Mouse (Mus musculus): ENCODE data around the gene Cnpy1. TPM values are rescaled to one million over a fixed set of nuclear protein-coding genes. Genes with fewer than 3 reads are reported as not detected.

The Cnpy1 gene
- polyA plus RNA-seq, 1 experiment from 2014 or later: 0.14 TPM

DNA sequence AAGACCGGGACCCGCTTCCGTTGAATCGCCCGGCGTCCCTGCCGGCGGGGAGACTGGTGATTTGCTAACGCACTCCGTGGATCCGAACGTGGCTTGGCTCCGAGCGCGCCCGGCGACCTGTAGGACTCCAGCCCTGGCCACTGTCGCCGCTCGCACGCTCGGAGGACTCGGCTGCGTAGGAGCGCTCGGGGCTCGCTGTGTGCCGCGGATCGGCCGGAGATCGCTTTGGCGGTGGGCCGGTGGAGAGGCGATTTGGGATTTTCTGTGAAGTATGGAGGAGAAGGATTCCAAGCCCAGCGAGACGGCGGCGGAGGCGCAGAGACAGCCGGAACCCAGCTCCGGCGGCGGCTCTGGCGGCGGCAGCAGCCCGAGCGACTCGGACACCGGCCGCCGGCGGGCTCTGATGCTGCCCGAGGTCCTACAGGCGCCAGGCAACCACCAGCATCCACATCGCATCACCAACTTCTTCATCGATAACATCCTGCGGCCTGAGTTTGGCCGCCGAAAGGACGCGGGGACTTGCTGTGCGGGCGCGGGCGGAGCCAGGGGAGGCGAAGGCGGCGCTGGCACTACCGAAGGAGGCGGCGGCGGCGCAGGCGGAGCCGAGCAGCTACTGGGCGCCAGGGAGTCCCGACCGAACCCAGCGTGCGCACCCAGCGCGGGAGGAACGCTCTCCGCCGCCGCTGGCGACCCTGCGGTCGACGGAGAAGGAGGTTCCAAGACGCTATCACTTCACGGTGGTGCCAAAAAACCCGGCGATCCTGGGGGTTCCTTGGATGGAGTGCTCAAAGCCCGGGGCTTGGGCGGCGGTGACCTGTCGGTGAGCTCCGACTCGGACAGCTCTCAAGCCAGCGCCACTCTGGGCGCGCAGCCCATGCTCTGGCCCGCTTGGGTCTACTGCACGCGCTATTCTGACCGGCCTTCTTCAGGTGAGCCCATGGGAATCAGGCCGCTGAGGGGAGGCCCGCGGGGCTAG, 79.1 kb downstream of the Cnpy1 start:
- Histone ChIP-seq H3K9me3 (ENCODE audit: control insufficient read depth, low read length) (no peaks in the 10 kb centered on the region), H3K27ac (ENCODE audit: low read depth, low read length) (no peak overlapping the region), H3K4me3 (ENCODE audit: low read length) (peak overlapping the region; percentile 42), H3K27me3 (ENCODE audit: control insufficient read depth, insufficient read depth, low read length) (peaks cover 90% of the 10 kb centered on the region), H3K4me1 (ENCODE audit: control insufficient read depth, insufficient read depth, low read length) (peaks cover 14% of the 10 kb centered on the region; the same call in 1 of the 2 replicates), H3K36me3 (ENCODE audit: control insufficient read depth, insufficient read depth, low read length) (no peaks in the 10 kb centered on the region), H3K9ac (ENCODE audit: low read depth, low read length) (peak overlapping the region; percentile 31; the same call in 1 of the 2 replicates), H3K4me2 (replicated peaks; ENCODE audit: low read depth, low read length) (peak overlapping the region; percentile 86)
- WGBS: under 1% methylated on average over 87 of the region's 111 CpGs
- peak; percentile 34; the same call in 1 of the 2 replicates for ATAC-seq (ENCODE audit: low FRiP score, low TSS enrichment)

DNA sequence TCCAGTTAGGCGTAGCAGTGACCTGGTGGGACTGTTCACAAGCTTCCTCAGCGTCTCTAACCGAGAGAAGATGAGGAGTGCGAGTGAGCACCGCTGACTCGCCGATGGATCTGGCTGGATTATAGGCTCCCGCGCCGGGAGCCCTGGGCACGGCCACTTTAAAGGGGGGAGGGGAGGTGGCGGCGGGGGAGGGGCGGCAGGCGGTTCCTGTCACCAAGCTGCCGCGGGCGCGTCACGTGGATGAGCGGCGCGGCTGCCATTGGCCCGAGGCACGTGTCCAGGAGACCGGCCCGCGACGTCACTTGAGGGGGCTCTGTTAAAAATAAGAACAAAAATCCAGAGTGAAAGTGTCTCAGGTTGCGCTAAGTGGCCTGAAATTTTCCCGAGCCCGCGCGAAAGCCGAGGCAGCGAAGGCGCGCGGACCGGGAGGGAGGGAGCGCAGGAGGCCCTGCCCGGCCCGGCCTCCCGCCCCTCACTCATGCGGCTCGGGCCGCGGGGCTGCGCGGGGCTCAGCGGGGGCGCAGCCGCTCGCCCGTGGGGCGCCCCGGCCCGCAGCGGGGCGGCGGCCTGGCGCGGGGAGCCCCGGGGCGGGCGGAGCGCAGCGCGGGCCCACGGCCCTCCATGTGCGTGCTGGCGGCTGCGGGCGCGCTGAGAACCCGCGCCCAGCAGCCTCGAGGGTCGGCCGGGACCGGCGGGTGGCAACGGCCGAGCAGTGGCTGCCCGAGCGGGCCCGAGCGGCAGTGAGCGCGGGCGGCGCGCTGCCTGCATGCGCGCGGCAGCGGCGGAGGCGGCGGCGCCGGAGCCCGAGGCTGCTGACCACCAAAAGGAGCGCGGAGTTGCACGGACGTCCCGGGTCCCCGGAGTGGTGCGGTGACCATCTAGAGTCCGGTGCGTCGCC, 80.0 kb downstream of the Cnpy1 start, which contains the start of gene En2:
Gene En2, plus strand, starts transcription at position 337 of the 898 bp plus-strand sequence.
- Histone ChIP-seq H3K36me3 (ENCODE audit: control insufficient read depth, insufficient read depth, low read length) (no peaks in the 10 kb centered on the region), H3K9ac (ENCODE audit: low read depth, low read length) (peak within 1 kb of the TSS; percentile 31; the same call in 1 of the 2 replicates), H3K4me1 (ENCODE audit: control insufficient read depth, insufficient read depth, low read length) (peaks cover 12% of the 10 kb centered on the region; the same call in 1 of the 2 replicates), H3K4me2 (replicated peaks; ENCODE audit: low read depth, low read length) (peak within 1 kb of the TSS; percentile 86), H3K27ac (ENCODE audit: low read depth, low read length) (no peak within 1 kb of the TSS), H3K9me3 (ENCODE audit: control insufficient read depth, low read length) (no peaks in the 10 kb centered on the region), H3K27me3 (ENCODE audit: control insufficient read depth, insufficient read depth, low read length) (peaks cover 92% of the 10 kb centered on the region), H3K4me3 (ENCODE audit: low read length) (peak within 1 kb of the TSS; percentile 42)
- under 1% methylated on average over 95 of the region's 113 CpGs for WGBS
- peak; percentile 39 for ATAC-seq (ENCODE audit: low FRiP score, low TSS enrichment)

DNA sequence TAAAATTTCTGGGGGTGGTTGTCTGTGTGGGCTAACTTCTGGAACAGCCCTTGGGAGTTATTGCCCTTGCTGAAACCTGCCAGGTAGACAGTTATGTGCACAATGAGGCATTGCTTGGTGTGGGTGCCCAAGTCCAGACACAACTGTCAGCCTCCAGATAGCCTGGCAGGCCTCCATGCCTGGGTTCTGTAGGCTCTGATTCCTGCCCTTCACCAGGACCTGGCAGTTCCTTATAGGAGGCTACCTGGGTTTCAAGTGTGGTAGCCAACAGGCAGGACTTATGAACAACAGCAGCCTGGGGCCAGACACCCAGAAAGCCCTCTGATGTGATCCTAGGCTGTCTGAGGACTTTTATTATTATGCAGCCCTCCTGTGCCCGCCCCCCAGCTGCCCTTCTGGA, 81.7 kb downstream of the Cnpy1 start:
- no peaks in the 10 kb centered on the region for H3K9me3 ChIP-seq (ENCODE audit: control insufficient read depth, low read length)
- peaks cover 12% of the 10 kb centered on the region; the same call in 1 of the 2 replicates for H3K4me1 ChIP-seq (ENCODE audit: control insufficient read depth, insufficient read depth, low read length)
- WGBS: 14% methylated on average over 1 of the region's 1 CpGs
- no peak overlapping the region for H3K4me2 ChIP-seq (replicated peaks; ENCODE audit: low read depth, low read length)
- H3K27me3 ChIP-seq (ENCODE audit: control insufficient read depth, insufficient read depth, low read length): peaks cover 94% of the 10 kb centered on the region
- no peak overlapping the region for H3K4me3 ChIP-seq (ENCODE audit: low read length)
- ATAC-seq (ENCODE audit: low FRiP score, low TSS enrichment): no peak
- no peak overlapping the region for H3K9ac ChIP-seq (ENCODE audit: low read depth, low read length)
- no peaks in the 10 kb centered on the region for H3K36me3 ChIP-seq (ENCODE audit: control insufficient read depth, insufficient read depth, low read length)
- H3K27ac ChIP-seq (ENCODE audit: low read depth, low read length): no peak overlapping the region

DNA sequence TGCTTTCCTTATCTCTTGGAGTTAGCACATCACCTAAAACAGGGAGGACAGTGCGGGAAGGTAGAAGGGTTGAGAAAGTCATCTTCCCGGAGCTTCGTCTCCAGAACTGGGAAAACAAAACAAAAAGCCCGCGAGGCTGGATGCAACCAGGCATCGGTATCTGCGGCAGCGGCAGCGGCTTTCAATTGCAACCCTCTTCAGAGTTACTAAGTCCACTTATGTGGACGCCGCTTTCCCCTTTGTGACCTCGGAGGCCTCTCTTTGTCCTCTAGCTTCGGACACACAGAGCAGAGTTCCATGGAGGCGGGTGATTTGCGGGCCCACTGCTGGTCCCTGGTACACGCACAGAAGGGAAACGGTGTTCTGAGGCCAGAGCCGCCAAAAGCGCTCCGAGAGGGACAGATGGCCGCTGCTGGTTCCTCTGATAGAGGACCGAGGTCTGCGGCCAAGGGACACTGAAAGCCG, 83.6 kb downstream of the Cnpy1 start:
- H3K4me3 ChIP-seq (ENCODE audit: low read length): no peak overlapping the region
- WGBS: 2% methylated on average over 24 of the region's 24 CpGs
- H3K9ac ChIP-seq (ENCODE audit: low read depth, low read length): no peak overlapping the region
- H3K9me3 ChIP-seq (ENCODE audit: control insufficient read depth, low read length): no peaks in the 10 kb centered on the region
- peaks cover 17% of the 10 kb centered on the region for H3K4me1 ChIP-seq (ENCODE audit: control insufficient read depth, insufficient read depth, low read length)
- no peak for ATAC-seq (ENCODE audit: low FRiP score, low TSS enrichment)
- no peak overlapping the region for H3K27ac ChIP-seq (ENCODE audit: low read depth, low read length)
- peaks cover 96% of the 10 kb centered on the region for H3K27me3 ChIP-seq (ENCODE audit: control insufficient read depth, insufficient read depth, low read length)
- H3K36me3 ChIP-seq (ENCODE audit: control insufficient read depth, insufficient read depth, low read length): no peaks in the 10 kb centered on the region
- H3K4me2 ChIP-seq (replicated peaks; ENCODE audit: low read depth, low read length): no peak overlapping the region

DNA sequence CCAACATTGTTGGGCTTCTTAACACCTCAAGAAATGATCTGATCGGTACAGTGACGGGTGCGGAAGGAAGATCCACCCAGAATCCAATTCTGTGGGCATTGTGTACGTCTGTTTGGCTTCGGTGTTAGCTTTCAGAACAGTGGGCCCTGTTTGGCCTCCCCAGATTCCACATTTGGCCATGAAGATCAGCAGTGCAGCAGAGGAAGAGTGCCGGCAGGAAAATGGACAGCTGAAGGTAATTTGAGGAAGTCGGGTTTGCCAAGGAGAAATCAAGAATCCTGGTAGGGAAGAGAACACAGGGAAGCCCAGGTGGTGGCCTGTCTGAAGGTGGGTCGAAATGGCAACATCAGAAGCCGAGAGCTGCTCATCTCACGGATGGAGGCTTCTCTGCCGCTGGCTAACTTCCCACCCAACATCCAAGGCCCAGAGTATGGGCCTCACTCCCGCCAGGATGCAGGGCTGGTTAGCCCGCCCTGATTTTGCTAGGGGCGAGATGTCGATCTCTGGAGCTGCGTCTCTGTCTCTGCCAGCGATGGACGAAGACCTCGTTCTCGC, 84.1 kb downstream of the Cnpy1 start:
- Histone ChIP-seq H3K27me3 (ENCODE audit: control insufficient read depth, insufficient read depth, low read length) (peaks cover 96% of the 10 kb centered on the region), H3K4me1 (ENCODE audit: control insufficient read depth, insufficient read depth, low read length) (peaks cover 13% of the 10 kb centered on the region), H3K36me3 (ENCODE audit: control insufficient read depth, insufficient read depth, low read length) (no peaks in the 10 kb centered on the region), H3K4me2 (replicated peaks; ENCODE audit: low read depth, low read length) (no peak overlapping the region), H3K27ac (ENCODE audit: low read depth, low read length) (no peak overlapping the region), H3K4me3 (ENCODE audit: low read length) (no peak overlapping the region), H3K9me3 (ENCODE audit: control insufficient read depth, low read length) (no peaks in the 10 kb centered on the region), H3K9ac (ENCODE audit: low read depth, low read length) (no peak overlapping the region)
- 5% methylated on average over 20 of the region's 20 CpGs for WGBS
- no peak for ATAC-seq (ENCODE audit: low FRiP score, low TSS enrichment)

DNA sequence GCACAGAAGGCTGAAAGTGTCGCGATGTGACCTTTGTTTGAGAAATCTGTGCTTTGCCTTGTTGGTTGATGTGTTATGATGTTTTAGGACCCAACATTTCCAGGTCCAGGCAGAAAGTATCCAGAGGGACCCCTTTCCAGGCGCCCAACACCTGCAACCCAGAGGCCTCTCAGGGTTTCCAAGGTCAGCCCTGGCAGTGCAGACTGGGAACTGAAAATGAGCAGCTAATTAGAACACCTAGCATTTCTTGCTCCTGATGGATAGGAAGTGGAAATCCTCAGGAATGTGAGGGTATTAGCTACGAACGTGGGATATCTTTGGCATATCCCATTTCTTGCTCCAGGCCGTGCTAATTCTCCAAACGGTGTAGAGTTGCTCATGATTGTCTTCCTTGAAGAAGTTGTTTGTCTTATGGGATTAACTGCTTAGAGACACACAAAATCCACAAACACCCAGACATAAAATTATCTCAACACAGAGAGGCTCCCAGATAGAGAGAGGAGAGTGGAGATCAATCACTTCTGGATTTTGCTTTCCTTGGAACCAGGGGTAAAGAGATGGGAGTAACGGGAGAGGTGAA, 85.6 kb downstream of the Cnpy1 start:
- Histone ChIP-seq H3K9me3 (ENCODE audit: control insufficient read depth, low read length) (no peaks in the 10 kb centered on the region), H3K36me3 (ENCODE audit: control insufficient read depth, insufficient read depth, low read length) (no peaks in the 10 kb centered on the region), H3K4me2 (replicated peaks; ENCODE audit: low read depth, low read length) (no peak overlapping the region), H3K27ac (ENCODE audit: low read depth, low read length) (no peak overlapping the region), H3K4me3 (ENCODE audit: low read length) (no peak overlapping the region), H3K9ac (ENCODE audit: low read depth, low read length) (no peak overlapping the region), H3K27me3 (ENCODE audit: control insufficient read depth, insufficient read depth, low read length) (peaks cover 92% of the 10 kb centered on the region), H3K4me1 (ENCODE audit: control insufficient read depth, insufficient read depth, low read length) (peaks cover 5% of the 10 kb centered on the region; the same call in 1 of the 2 replicates)
- WGBS: 5% methylated on average over 8 of the region's 8 CpGs
- no peak for ATAC-seq (ENCODE audit: low FRiP score, low TSS enrichment)

DNA sequence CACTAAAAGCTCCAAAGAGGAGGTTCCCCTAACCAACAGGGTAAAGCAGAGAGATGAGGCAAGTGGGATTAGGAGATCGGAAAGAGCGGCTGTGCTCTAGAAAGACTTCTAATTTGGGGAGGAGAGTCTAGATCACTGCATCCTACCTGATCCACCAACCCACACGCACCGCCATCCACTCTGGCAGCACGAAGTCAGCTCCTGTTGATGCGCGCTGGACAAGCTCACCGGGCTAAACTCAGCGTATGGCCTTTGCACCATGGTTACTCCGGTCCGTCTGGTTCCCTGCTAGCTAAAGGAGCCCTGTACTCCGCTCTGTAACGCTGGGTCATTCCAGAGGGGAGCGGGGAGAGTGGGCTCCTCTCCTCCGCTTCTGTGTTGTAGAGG, 86.5 kb downstream of the Cnpy1 start:
- H3K4me3 ChIP-seq (ENCODE audit: low read length): no peak overlapping the region
- H3K9me3 ChIP-seq (ENCODE audit: control insufficient read depth, low read length): no peaks in the 10 kb centered on the region
- WGBS: under 1% methylated on average over 15 of the region's 15 CpGs
- ATAC-seq (ENCODE audit: low FRiP score, low TSS enrichment): no peak
- no peaks in the 10 kb centered on the region for H3K36me3 ChIP-seq (ENCODE audit: control insufficient read depth, insufficient read depth, low read length)
- H3K4me2 ChIP-seq (replicated peaks; ENCODE audit: low read depth, low read length): no peak overlapping the region
- H3K27ac ChIP-seq (ENCODE audit: low read depth, low read length): no peak overlapping the region
- peaks cover 82% of the 10 kb centered on the region for H3K27me3 ChIP-seq (ENCODE audit: control insufficient read depth, insufficient read depth, low read length)
- peaks cover 5% of the 10 kb centered on the region; the same call in 1 of the 2 replicates for H3K4me1 ChIP-seq (ENCODE audit: control insufficient read depth, insufficient read depth, low read length)
- no peak overlapping the region for H3K9ac ChIP-seq (ENCODE audit: low read depth, low read length)

Data from kidney, embryonic 14.5 days (tissue).